Mouse (Mus musculus): ENCODE measurements around the gene Kif5a.
A peak's percentile ranks its signal among the peaks of the same experiment; 100 is the strongest.
"Not testable (repeated sequence)": the region's sequence is repeated elsewhere in the genome, so short reads cannot be mapped to it uniquely, and the experiment has no call there.

Kif5a gene

DNA sequence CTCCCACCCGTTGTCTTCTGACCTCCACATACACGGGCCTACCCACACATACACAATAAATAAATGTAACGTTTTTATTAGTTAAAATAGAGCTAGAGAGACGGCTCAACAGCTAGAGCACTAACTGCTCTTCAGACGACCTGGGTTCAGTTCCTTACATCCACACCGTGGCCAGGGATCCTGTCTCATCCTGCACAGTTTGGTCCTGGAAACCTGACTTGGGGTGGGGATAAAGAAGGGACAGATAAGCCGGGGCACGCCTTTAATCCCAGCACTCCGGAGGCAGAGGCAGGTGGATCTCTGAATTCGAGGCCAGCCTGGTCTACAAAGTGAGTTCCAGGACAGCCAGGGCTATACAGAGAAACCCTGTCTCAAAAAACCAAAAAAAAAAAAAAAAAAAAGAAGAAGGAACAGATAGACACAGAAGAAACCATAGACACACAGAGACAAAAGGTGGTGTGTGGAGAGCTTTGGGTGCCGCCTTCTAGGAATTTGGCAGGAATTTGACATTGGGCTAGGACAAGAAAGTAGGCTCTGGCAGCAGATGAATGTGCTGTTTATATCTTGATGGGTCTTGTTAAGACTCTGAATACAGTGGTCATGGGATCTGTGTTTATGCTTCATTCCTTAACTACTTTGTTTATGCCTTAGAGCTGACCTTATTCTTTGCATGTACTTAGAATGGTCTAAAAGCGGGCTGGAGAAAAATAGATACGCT is 49.3 kb downstream of the Kif5a start:
- DNase-seq (ENCODE audit: low spot score): no peak

DNA sequence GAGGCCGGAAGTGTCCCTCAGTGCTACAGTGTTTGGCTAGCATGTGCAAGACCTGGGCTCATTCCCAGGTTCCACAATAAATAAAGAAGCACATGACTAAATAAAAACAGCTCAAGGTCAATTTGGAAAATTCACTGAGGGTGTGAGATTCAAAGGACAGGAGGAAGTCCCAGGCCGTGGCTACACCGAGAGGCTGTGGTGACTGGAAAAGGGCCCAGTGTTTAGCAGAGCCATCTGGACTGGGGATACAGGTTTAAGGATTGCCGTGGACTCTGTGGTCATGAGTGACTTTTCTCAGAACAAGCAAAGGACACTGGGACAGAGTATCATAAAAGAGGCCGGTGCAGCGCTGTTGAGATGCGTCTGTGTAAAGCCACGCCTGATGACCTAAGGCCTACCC is 49.9 kb downstream of the Kif5a start:
- DNase-seq (ENCODE audit: low spot score): no peak

- peak; percentile 93 for DNase-seq (ENCODE audit: low spot score)
Observed at GRCm38 (mm10) chr10:127211414-127211854, 51.7 kb downstream of the Kif5a start, which contains the start of gene Pip4k2c. Gene Pip4k2c, minus strand, starts transcription at chr10:127211585.

GRCm38 (mm10) chr10:127210961-127211405 is 52.2 kb downstream of the Kif5a start:
- peak; percentile 28 for DNase-seq (ENCODE audit: low spot score)

GRCm38 (mm10) chr10:127209928-127210570 is 53.1 kb downstream of the Kif5a start:
- DNase-seq (ENCODE audit: low spot score): no peak

DNA sequence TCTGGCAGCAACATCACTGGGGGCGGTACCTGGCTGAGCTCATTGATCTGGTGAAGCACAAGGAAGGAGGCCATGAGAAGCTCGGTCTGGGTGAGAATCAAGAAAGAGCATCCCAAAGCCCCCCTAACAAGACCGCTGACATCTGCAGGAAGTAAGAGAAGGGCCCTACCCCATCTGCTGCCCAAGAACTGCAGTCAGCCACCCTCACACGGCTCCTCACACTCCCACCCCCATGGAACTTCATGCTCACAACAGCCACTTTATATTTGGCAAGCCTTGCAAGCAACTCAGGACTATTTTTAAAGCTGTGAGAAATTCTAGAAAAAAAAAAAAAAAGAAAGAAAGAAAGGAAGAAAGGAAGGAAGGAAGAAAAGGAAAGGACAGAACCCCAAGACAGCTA is 54.2 kb downstream of the Kif5a start:
- no peak for DNase-seq (ENCODE audit: low spot score)

- no peak for DNase-seq (ENCODE audit: low spot score)
Observed at GRCm38 (mm10) chr10:127205373-127205772, 57.8 kb downstream of the Kif5a start.

DNA sequence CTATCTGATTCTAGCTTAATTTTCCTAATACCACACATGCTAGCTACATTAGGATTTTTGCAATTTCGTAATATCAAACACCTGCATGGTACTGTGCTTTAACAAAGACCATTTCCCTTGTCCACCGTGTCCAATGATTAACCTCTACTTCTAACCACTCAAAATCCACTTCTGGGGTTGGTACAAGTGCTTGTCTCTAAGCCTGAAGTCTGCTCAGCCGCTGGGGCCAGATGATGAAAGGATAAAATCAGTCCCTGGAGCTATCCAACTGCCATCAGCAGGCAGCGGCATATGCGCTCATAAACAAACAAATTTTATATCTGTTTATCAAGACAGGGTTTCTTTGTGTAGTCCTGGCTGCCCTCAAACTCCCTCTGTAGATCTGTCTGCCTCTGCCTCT is 58.6 kb downstream of the Kif5a start:
- DNase-seq (ENCODE audit: low spot score): no peak

- DNase-seq (ENCODE audit: low spot score): no peak
Observed at GRCm38 (mm10) chr10:127203106-127203505, 60.0 kb downstream of the Kif5a start.

DNA sequence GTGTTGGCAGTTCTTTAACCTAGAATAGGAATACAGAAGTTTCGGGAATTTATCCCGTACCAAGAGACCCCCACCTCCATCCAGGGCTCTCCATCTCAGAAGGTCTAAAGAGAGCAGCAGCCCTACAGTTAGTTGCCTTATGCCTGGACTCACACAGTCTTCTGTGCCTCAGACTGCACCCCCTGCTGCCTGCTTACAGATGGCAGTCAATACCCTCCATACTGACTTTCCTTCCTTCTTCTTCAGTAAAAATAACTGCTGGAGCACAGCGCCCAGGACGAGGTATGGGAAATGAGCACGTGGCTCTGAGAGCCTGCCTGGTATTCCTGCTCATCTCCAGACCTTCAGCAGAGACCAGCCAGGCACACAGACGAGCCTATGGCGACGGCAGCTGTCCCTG is 62.9 kb downstream of the Kif5a start:
- DNase-seq (ENCODE audit: low spot score): no peak

DNA sequence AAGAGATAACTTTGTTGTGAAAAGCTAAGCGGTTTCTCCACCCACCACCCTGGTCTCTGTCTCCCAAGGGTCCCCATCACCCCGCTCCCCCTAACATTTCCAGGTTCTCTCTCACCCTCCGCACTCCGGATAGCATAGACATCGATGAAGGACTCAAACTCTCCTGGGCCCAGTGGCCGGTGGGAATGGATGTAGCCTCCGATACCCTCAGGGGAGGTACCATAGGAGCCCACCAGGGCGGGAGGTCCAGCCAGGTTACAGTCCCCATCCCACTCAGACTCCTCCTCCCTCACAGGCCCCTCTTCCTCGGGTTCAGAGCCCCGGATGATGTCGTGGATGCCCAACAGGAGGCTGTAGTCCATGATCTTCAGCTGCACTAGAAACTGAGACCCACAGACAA is 63.7 kb downstream of the Kif5a start:
- DNase-seq (ENCODE audit: low spot score): no peak

DNA sequence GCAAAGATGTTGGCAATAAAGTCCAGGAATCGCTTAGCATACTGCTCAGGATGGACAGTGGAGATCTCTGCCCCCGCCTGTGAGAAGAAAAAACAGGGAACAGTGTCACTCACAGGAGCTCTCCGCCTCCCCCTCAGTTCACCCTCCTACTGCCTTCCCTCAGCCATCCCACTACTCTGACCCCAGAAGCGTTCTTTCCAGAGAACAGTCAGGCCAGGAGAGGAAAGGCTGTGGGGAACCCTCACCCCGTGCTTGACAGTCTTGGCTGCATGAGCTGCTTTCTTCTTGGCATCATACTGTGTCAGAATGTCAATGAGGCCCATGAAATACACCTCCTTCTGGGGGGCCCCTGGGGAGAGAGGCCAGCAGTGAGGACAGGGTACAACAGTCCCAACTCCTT is 64.1 kb downstream of the Kif5a start:
- no peak for DNase-seq (ENCODE audit: low spot score)

DNA sequence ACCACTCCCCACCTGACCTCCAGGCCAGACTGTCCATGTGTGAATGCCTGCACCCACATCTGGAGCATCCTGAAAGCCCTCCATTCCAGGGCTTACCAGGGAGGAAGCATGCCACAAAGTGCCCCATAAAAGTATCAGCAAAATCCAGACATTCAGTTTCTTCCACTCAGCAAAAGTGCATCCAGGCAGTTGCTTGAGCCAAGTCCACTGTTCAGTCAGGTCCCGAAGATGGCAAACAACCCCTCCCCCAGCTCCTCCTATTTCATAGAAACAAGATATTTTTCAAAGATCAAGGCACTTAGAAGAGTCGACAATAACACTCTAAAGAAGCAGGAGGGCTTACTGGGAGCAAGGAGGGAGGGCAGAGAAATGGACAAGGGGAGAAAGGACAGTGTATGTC is 64.7 kb downstream of the Kif5a start:
- no peak for DNase-seq (ENCODE audit: low spot score)

DNA sequence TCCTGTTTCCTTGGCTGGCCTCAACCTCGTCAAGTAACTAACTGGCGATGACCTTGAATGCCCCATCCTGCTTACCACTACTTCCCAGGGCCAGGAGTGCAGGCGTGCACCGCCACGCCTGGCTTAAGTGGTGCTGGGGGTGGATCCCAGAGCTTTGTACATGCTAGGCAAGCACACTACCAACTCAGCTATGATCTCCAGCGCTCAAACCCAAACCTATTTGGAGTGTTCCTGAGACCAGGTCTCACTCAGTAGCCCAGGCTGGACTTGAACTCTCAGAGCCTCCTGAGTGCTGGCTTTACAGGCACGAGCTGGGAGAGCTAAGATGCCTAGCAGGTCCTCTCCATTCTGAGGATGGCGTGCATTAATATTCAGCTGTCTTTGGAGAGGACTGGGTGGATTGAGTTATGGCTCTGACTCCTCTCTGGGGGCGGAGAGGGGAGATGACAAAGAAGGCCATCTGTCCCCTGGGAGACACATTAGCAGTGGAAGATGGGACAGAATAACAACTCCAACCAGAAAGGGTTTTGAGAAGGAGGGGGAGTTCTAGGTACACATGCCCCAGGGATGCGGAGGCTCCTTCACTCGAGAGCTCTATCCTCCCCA is 65.5 kb downstream of the Kif5a start:
- DNase-seq (ENCODE audit: low spot score): no peak

DNA sequence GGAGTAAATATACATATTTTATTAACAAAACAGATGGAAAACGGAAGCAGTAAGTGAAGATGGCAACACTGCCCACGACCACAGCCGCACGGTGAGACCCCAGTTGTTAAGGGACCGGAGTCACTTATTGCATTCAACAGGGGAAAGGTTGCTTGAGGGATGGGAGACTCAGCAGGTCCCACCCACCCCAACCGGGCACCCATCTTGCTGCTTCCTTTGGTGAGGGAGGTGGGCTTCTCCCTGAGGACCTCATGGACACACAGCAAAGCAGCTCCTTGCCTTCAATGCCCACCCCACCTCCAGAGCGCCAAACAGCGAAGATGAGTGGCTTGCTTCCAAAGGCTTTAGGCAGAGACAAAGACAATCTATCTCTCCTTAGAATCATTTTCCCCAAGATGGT is 66.0 kb downstream of the Kif5a start:
- no peak for DNase-seq (ENCODE audit: low spot score)

DNA sequence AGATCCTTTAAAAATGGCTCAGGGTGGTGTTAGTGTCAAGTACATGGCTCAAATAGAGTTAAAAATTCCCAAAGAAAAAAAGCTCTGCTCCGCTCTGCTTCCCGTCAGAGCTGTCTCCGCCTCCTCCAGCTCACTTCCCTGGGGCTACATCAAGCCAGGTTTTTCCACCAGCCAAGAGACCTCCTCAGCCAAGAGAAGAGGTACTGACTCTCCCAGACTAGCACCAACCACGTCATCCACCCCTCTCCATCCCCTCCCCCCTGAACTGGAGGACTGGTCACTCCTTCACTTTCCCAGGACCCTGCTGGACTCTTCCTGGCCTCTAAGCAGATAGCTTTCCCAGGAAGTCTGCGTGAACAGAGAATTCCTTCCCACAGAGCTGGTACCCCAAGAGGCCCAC is 66.8 kb downstream of the Kif5a start:
- no peak for DNase-seq (ENCODE audit: low spot score)

GRCm38 (mm10) chr10:127195328-127196129 is 67.6 kb downstream of the Kif5a start, which contains the start of gene Dtx3:
Gene Dtx3, minus strand, starts transcription at chr10:127195728.
- peak; percentile 44 for DNase-seq (ENCODE audit: low spot score)

DNA sequence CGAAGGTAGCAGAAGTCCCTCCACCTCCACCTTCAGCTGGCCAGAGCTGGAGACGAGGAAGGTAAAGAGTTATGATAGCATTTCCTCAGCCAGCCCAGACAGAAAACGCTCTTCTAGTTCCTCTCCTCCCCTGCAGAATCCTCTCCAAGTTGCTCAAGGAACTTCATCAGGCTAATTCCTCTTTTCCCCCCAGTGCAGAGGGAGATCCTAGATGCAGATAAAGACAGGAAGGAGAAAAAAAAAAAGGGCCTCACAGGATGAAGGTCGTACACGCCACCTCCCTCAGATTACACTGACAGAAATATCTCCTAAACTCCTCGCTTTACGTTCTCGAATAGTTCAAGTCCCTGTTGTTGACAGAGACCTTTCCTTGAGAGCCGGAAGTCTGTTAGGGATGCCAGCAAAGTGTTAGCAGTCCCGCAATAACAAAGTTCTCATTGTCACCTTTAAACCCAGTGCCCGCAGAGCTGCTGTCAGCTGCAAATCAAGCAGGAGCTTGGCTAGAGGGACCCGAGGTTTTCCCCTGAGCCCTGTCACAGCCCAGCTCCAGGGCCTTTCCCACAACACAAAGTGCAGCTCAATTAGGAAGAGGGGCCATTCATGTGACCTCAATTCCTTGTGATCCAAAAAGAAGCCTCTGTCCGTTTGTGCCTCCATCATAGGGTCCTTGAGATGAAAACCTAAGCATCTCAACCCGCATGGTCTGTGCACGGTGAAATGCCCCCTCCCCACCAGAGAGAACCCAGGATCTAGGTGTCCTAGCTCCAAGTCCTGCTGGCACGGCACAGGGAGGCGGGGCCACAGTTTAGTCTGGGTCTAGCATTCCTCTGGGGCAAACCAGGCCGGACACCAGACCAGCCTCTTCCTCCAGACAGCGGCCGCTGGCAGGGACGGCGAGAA is 68.5 kb downstream of the Kif5a start:
- DNase-seq (ENCODE audit: low spot score): peak; percentile 66

GRCm38 (mm10) chr10:127193011-127193410 is 70.1 kb downstream of the Kif5a start:
- no peak for DNase-seq (ENCODE audit: low spot score)

GRCm38 (mm10) chr10:127192057-127192328 is 71.2 kb downstream of the Kif5a start:
- not testable (repeated sequence) for DNase-seq (ENCODE audit: low spot score)

All from ovary, postnatal 36 days (tissue).